Mouse (Mus musculus): Measurements from ENCODE around the gene Gimap9.

GRCm38 (mm10) chr6:48647611-48648010 lies 28.3 kb upstream of the Gimap9 start:
- TF ChIP-seq CTCF (conservative IDR thresholded peaks at IDR 0.05; ENCODE audit: low read length) (no peak), POU5F1 (IDR thresholded peaks at IDR 0.05; ENCODE audit: borderline replicate concordance, low read length) (no peak)
